Mouse (Mus musculus) cortical plate, adult 2 months (tissue): ENCODE data around the gene Dyx1c1. TPM values are rescaled to one million over a fixed set of nuclear protein-coding genes. Genes with fewer than 3 reads are reported as not detected.

Experiments used
- H3K27ac ChIP-seq: fragments of 200-500 bp; 2 replicates; pipeline ENCODE4 v1.5.1; 2012; ENCODE audit warnings: low read length, control low read depth, inconsistent platforms; ENCODE audit not compliant: insufficient read depth
- H3K4me1 ChIP-seq: fragments of 200-500 bp; 2 replicates; pipeline ENCODE4 v1.6.1; 2011; ENCODE audit warnings: low read length; ENCODE audit not compliant: control insufficient read depth, insufficient read depth
- H3K4me3 ChIP-seq: fragments of 200-500 bp; 2 replicates; pipeline ENCODE4 v1.5.1; 2011; ENCODE audit warnings: mild to moderate bottlenecking, low read length, control low read depth; ENCODE audit not compliant: insufficient read depth
- CTCF ChIP-seq: fragments of 200-500 bp; IDR thresholded peaks from 2 replicates; pipeline ENCODE4 v1.5.1; 2011; ENCODE audit warnings: mild to moderate bottlenecking, control low read depth, low read length; ENCODE audit not compliant: insufficient read depth; ENCODE audit errors: extremely low read depth
- POLR2A ChIP-seq: fragments of 200-500 bp; IDR thresholded peaks from 2 replicates; pipeline ENCODE4 v1.6.1; 2011; ENCODE audit warnings: mild to moderate bottlenecking, low read length, control low read depth; ENCODE audit not compliant: insufficient read depth; ENCODE audit errors: extremely low read depth
- polyA plus RNA-seq: library from polyadenylated mRNA; depleted of rRNA; stranded (reverse); fragments of >200 nt; gene quantifications from 2 replicates; pipeline ENCODE4 v1.2.3, GENCODE M21; 2012; rRNA removed

Dyx1c1 gene
- 1.7 and 2.0 TPM in 2 replicates for polyA plus RNA-seq

GRCm38 (mm10) chr9:72958521-72959450 lies at the start of gene Dyx1c1, which contains the start of gene Gm44503:
TSS of gene Dyx1c1 (plus strand) at chr9:72958785.
TSS of gene Gm44503 (plus strand) at chr9:72958852.
- Histone ChIP-seq H3K4me3 (peak within 1 kb of the TSS; percentile 47), H3K27ac (no peak within 1 kb of the TSS), H3K4me1 (no peaks in the 10 kb centered on the region)
- TF ChIP-seq CTCF (no peak), POLR2A (peak; percentile 49; the same call in 1 of the 2 replicates)

DNA sequence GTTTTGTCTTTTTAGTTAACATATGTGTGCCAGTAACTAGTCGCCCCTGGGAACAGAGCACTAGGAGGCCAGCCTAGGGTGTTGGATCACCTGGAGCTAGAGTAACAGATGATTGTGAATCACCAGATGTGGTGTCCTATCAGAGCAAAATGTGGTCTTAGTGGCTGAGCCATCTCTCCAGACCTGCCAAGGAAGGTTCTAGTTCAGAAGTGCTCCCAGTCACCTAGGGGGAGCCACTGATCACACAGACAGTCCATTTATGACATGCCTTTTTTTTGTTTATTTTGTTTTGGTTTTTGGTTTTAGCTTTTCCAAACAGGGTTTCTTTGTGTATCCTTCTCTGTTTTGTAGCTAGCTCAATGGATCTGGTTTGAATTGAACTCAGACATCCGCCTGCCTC lies 47.2 kb upstream of the Dyx1c1 start:
- Histone ChIP-seq H3K4me1 (no peaks in the 10 kb centered on the region), H3K27ac (no peak overlapping the region), H3K4me3 (no peak overlapping the region)
- TF ChIP-seq POLR2A (no peak), CTCF (no peak)

DNA sequence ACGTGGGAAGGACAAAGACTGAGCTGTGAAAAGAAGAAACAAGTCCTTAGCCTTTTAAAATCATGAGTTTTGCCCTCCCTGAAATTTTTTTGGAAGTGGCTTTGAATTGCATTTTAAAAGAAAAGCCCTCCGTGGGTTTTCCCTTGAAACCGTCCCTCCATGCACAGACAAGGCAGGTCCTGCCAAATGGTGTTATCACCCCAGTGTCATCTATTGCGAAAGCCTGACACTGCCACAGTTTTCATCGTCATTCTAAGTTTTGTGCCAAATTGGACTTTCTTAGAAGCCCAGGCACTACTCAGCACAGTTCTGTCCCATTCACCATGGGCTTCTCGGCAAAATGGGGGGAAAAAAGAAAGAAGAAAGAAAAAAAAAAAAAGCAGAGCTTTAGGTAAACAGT lies 45.0 kb upstream of the Dyx1c1 start:
- H3K4me1 ChIP-seq, result no peaks in the 10 kb centered on the region
- H3K27ac ChIP-seq, result no peak overlapping the region
- H3K4me3 ChIP-seq, result no peak overlapping the region
- TF ChIP-seq CTCF (no peak), POLR2A (no peak)

DNA sequence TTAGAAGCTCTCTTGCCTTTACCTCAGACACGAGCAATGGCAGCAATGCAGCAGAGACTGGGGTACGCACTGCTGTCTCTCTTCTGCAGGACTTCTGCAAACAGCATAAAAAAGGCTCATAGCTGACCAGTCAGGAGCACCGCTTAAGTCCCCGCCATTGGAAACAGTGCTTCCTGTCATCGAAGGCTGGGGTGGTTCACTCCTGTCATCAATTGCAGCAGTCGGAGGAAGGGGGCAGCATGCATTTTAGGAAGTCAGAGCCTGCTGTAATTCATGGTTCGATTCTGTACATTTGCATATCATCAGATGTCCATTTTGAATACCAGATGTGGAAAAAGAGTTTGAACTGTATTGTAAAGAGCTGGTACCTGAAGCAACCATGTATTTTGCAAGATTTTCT lies 42.9 kb upstream of the Dyx1c1 start:
- no peak overlapping the region for H3K4me3 ChIP-seq
- H3K27ac ChIP-seq, result no peak overlapping the region
- no peaks in the 10 kb centered on the region for H3K4me1 ChIP-seq
- TF ChIP-seq POLR2A, result no peak
- TF ChIP-seq CTCF, result no peak

DNA sequence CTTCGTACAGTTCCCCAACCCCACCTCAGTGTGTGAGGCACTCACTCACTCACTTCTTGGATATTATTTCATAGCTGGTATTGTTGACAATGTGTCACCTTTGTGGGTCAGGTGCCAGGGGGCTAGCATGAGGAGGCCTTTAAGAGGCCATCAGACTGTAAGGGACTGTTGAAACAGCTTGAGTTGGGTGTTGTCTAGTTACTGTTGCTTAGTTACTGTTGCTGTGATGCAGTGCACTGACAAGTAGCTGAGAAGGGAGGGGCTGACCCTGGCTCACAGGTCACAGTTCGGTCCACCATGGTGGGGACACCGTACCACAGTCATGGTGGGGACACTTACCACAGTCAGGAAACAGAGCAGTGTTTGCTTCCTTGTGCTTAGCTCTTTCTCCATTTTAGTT lies 35.5 kb upstream of the Dyx1c1 start:
- TF ChIP-seq CTCF (no peak), POLR2A (no peak)
- Histone ChIP-seq H3K4me1 (no peaks in the 10 kb centered on the region), H3K4me3 (no peak overlapping the region), H3K27ac (no peak overlapping the region)

DNA sequence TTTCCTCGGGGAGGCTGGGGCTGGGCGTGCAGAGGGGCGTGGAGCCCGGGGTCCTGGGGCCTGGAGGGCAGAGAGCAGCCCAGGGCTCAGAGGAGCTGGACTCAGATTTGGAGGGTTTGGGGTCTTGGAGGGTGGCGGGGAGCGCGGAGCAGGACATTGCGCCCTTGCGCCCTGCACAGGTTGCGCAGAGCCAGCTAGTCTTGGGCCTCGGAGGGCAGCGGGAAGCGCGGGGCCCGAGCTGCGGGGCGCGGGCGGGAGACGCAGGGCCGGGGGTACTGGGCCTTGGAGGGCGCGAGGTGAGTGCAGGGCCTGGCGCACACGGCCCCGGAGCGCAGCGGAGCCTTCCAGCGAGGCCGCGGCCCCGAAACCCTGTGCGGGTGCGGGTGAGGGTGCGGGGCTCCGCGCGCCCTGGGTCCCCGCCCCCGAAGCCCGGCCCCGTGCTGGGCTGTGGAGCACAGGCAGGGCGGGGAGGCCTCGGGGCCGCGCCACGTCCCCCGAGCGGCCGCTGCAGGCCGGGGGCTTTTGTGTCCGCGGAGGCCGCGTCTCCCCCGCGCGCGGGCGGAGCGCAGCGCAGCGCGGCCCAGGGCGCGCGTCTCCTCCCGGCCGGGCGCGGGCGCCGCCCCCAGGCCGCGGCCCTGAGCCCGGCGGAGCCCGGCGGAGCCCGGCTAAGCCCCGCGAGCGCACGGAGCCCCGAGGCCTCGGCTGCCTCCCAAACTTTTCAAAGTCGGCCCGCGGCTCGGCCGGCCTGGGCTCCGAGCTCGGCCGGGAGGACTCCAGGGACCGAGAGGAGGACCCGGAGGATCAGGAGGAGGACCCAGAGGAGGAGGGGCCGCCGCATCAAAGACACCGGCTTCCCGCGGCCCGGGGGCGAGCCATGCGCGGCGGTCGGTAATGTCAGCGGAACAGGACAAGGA lies 33.3 kb upstream of the Dyx1c1 start, which contains the start of gene Pygo1:
Pygo1 (plus strand) TSS at position 625 of the 914 bp plus-strand sequence.
- no peaks in the 10 kb centered on the region for H3K4me1 ChIP-seq
- TF ChIP-seq POLR2A (no peak), CTCF (no peak)
- peak within 1 kb of the TSS; percentile 88 for H3K4me3 ChIP-seq
- peak within 1 kb of the TSS; percentile 79 for H3K27ac ChIP-seq

DNA sequence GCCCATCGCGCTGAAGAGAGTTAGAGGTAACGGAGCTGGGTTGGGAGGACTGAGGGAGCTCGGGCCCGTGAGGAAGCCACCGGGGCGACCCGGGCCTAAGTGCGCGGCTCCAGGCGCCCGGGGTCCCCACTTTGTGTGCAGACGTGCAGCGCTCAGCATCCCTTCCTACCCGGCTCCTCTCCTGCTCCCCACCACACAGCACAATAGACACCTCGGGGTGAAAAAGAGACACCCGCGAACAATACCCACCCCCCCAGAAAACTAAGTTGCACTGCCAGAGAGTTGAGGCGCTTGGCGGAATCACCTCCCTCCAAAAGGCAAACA lies 32.7 kb upstream of the Dyx1c1 start:
- Histone ChIP-seq H3K4me3 (peak overlapping the region; percentile 88), H3K27ac (peak overlapping the region; percentile 79), H3K4me1 (no peaks in the 10 kb centered on the region)
- no peak for TF ChIP-seq CTCF
- TF ChIP-seq POLR2A, result no peak

DNA sequence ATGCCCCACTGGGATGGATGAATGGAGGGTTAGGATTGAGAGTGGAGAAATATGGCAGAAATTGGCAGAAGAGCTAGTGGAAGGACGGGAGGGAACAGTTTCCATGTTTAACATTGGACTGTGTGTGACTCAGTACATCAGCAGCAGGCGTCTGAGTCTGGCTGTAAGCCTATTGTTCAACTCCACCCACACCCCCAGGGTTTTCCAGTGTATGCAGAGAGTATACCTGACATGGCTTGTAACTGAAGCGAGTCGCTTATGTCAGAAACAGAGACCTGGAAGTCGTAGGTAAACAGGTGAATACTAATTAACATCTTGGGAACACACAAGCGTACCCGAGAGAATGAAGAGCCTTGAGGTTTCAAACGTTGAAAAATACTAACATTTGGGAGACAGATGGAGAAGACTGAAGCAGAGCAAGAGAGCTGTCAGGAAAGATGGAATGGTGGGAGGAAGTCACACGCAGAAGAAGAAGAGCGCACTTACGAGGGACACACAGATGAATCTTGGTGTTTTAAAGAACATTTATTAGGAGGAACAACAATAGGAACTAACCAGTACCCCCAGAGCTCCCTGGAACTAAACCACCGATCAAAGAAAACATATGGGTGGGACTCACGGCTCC lies 27.3 kb upstream of the Dyx1c1 start:
- Histone ChIP-seq H3K4me1 (no peaks in the 10 kb centered on the region), H3K27ac (no peak overlapping the region), H3K4me3 (no peak overlapping the region)
- TF ChIP-seq POLR2A (no peak), CTCF (no peak)

DNA sequence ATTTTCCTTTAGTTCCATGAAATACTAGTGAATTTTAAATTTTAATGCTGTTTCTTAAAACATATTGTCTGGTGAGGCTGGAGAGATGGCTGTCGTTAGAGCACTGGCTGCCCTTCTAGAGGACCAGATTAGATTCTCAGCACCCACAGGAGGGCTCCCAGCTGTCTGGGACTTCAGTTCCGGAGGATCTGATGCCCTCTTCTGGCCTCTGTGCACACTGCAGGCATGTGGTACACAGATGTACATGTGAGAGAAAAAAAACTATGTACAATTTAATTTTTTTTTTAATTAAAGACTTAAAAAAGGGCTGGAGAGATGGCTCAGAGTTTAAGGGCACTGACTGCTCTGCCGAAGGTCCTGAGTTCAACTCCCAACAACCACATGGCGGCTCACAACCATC lies 23.3 kb upstream of the Dyx1c1 start:
- no peak overlapping the region for H3K27ac ChIP-seq
- H3K4me1 ChIP-seq, result no peaks in the 10 kb centered on the region
- TF ChIP-seq CTCF, result no peak
- no peak for TF ChIP-seq POLR2A
- H3K4me3 ChIP-seq, result no peak overlapping the region

GRCm38 (mm10) chr9:72936301-72936700 lies 22.3 kb upstream of the Dyx1c1 start:
- Histone ChIP-seq H3K4me1 (no peaks in the 10 kb centered on the region), H3K4me3 (no peak overlapping the region), H3K27ac (no peak overlapping the region)
- TF ChIP-seq POLR2A, result no peak
- no peak for TF ChIP-seq CTCF
